Mouse (Mus musculus) MEL-GATA-1-ER (cell line): ENCODE measurements around the gene Daam2.

Experiments used
- DNase-seq: peaks from one replicate; pipeline ENCODE4 v3.0.0-alpha.2; 2012; ENCODE audit warnings: low read depth; ENCODE audit errors: extremely low read depth

Gene Daam2

DNA sequence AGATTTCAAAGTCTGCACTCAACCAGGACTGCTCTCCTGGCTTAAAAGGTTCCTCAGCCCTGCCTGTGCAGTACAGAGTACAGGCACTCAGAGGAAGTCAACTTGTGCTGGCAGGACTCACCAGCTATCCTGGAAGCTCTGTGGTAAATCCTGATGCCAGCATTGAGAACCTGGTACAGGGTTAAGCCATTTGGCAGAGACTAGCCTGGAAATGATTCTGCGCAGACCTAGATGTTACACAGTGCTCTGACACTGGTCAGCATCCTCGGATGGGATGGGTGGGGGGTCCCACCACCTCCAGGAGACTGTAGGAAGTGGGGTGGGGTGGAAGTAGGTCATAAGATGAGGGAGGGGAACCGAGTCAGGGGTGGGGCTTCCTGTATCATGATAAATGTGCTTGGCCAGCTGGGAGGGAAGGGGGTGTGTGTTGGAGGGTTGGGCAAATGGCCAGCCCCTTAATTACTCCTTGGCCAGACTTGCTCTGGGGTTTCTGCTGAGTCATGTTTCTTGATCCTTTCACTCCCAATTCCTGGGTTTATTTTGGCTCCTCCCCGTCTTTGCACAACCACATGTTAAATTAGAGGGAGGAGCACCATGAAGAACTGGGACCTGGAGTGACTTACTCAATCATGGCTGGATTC is 132.0 kb downstream of the Daam2 start:
- peak; percentile 73 for DNase-seq

DNA sequence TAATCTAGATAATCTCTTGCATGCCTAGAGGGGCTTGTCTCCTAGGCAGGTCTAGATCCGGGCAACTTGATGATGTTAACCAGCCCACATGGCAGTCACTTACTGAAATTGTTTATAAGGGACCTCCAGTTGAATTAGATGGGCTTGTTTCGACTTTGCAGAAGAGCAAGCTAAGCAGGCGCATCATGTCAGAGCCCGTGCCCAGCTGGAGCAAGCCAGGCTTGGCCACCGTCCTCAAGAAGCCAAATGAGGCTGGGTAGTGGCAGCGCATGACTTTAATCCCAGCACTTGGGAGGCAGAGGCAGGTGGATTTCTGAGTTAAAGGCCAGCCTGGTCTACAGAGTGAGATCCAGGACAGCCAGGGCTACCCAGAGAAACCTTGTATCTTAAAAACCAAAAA is 133.0 kb downstream of the Daam2 start:
- DNase-seq, result no peak

DNA sequence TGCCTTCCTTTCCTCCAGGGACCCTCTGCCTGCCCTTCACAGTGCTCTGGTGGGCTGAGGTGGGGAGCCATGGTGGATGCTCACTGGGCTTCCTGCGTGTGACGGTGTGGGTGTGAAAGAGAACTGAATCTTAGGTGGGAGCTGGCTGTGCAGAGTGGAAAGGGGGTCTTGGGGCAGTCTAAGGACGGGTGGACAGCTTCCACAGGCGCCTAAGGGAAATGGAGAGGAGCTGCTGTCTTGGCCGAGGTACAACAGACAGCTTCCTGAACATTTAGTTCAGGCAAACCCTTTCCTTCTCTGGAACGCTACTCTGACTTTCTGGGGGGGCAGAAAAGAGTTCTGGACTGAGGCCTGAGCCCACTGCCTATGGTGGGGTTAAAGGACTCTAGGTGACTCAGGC is 134.0 kb downstream of the Daam2 start:
- no peak for DNase-seq

DNA sequence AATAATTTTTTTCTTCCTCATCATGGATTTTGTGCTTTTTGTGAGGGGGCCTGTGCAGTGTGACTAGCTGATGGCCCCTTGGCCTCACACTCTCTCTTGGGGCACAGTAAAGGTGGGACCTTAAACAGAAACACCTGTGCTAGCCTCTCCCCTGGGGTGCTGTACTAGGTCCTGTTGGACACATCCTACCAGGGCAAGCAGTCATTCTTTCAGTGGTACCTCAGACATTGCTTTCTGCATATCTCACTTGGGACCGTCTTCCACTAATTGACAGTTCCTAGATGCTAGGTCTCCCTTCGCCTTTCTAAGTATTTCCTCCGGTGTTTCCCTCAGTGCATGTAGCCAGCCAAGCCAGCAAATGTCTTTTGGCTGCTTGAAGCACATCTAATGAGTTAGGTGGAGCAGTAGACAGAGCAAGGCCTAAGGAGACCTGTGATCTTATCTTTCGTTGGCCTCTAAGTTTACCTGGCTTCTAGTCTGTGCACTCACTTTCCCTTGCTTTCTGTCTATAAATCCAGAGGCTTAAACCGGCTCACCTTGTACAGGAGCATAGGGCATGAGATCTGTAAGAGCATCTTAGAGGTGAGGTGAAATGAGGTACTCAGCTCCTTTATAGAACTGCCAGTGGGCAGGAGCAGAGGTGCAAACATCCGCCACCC is 134.5 kb downstream of the Daam2 start:
- no peak for DNase-seq

DNA sequence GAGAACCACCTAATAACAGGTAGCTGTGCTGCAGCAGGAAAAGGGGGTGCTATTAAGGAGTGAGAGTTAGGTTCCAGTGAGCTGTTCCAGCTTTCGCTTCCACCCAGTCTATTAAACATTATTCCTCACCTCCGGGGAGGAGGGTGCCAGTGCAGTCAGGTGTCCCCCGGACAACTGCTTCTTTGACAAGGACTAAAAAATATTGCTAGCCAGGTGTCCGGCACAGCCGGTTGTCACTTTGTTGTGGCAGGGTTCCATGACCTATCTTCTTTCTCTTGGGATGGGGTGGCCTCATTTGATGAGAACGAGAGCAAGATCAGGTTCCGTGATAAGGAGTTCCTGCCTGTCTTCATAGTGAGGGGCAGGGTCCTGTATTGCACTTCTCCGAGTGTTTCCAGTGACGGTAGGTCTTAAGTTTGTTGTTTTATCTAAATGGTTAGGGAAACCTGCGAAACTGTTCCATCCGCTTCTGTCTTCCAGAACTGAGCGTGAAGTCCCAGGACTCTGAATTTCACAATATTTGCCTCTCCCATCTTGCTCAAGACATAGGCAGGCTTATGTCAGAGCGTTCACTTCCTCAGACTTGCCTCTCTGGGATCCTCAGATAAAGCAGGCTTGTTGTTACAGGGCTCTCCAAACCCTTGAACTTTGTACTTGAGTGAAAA is 135.3 kb downstream of the Daam2 start:
- DNase-seq, result peak; percentile 80

DNA sequence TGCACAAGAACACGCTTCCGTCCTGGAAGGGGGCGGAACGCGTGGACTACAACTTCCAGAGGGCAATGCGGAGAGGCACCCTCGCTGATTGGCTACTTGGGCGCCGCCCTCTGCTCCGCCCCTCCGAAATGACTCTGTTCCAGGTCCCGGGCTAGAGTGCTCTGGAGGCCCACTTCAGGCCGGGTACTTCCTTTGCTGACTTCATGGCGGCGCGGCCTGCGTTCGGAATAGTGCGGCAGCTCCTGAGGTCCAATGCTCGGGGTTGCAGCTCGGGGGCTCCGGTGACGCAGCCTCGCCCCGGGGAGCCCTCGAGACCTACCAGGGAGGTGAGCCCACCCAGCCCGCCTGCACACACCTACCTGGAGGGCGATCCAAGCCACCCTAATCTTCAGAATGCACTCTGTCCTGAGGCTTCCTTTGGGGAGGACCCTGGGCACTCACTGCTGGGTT is 135.9 kb downstream of the Daam2 start, which contains the start of gene Mocs1:
Gene Mocs1, plus strand, starts transcription at position 124 of the 450 bp plus-strand sequence.
- DNase-seq, result peak; percentile 87

DNA sequence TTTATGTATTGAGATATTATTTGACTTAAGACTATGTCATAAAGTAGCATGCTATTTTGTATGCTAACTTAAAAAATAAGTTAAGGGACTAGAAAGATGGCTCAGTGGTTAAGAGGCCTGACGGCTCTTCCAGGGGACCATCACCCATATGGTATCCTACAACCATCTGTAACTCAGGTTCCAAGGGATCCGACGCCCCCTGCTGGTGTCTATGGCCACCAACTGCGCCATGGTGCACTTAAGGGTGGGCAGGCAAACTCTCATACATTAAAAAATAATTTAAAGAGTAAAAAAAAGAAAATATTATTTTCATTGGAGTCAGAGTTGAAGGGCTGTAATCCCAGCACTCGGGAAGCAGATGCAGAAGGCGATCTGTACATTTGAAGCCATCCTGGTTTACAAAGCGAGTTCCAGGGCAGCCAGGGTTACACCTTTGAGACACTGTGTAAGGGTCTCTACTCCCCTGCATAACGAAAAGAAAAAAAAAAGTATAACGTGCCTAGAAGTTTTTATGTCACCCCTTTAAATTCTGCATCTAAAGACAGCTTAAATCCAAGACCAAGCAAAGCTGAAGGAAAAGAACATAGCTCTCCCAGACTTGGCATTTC is 136.4 kb downstream of the Daam2 start:
- peak; percentile 34 for DNase-seq

DNA sequence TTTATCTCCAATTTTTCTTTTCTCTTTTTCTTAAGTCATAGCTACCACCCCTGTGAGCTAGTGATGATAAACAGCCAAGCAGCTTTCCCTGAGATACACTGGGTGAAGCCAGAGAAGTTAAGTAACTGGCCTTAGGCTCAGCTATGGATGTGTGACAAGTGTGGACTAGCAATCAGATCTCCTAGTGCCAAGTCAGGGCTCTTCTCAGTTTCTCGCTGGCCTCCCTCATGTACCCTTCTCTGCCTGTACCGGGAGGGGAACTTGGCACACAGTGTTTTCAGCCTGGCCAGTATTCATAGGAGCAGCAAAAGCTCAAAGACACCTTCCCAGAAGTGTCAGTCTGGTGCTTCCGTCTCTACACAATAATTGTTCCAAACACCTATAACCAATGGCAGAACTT is 140.3 kb downstream of the Daam2 start:
- no peak for DNase-seq

DNA sequence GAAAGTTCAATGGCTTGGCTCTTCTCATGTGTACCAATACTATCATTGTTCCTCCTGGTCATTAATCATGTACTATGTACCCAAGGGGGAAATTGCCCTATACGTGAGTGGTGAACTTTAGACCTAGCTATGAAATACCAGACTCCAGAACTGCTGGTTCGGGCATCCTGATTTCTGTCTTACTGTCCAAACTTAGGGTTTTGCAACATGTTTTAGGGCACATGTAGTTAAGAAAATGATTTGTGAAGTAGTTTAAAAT is 141.1 kb downstream of the Daam2 start:
- no peak for DNase-seq

DNA sequence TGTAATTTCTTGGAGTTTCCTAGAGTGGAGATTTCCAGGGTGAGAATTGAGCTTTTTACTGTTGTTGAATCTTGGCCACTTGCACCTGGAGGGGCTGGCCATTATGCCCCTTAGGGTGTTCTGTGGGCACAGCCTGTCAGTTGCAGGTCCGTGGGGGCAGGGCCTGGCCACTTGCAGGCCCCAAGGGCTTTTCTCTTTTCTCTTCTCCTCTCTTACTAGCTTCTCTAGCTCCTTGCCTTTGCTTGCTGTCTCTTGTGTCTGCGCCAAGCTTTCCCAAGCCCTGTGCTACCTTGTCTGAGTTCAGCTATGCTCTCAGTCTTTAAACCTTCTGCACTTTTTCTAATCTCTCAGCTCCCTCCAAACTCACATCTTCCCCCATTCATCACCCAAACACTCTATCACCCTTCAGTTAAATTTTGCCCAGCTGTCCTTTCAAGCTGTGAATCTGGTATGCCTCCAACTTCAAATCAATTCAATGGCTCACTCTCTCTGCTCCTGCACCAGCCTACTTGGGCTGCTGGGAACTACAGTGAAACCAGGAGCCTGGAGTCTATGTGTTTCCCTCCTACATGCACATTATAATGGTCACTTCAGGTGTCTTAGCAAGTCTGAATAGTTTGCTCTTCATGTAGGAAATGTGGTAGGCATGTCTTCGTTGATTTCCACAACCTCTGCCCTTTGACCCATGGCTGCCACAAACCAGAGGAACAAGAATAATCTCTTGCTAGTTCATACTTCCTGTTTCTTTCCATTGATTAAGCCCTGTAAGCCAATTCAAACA is 141.7 kb downstream of the Daam2 start:
- no peak for DNase-seq

DNA sequence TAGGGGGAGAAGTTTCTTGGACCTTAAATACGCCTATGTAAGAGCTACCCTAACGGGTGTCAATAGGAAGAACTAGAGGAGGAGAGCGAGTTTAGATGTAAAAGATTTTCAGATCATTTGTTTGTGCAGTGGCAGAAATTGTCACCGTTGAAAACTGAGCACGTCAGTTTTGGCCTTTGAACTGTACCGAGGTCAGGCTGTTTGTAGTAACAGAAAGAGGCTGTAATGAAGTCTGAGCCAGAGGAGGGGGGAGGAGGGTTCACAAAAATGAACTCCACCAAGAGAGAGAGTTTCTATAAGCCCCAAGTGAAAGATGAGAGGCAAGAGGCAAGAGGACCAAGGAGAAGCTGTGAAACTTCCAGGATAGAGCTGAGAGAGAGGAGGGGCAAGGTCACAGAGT is 144.3 kb downstream of the Daam2 start:
- no peak for DNase-seq

DNA sequence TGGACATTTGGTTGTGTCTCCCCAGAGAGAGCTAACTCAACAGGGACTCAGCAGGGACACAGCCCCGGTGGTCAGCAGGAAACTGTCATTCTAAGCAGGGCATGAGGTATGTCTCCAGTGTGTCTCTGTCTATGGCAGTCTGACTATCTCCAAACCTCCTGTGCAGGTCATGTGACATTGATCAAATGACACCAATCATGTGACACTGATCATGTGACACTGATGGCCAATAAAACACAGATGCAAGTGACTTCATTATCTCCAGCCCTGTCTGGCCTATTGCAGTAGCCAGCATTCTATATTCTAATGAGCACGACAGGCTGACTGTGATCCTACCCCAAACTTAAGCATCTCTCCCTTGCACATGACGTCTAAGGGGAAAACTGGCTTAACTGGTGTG is 147.9 kb downstream of the Daam2 start:
- DNase-seq, result no peak

DNA sequence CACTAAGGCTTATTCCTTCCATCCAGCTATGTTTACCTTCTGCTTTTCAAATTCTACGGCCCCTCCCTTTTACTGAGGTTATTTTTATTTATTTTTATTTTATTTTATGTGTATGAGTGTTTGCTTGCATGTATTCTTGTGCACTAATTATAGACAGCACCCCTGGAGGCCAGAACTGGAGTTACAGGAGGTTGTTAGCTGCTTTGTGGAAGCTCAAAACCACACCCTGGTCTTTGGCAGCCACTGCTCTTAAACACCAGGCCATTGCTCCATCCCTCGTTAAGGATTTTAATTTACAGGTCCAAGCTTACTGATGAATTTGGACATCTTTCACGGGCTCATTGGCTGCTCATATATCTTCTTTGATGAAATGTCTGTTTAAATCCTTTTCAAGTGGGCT is 150.6 kb downstream of the Daam2 start:
- no peak for DNase-seq

DNA sequence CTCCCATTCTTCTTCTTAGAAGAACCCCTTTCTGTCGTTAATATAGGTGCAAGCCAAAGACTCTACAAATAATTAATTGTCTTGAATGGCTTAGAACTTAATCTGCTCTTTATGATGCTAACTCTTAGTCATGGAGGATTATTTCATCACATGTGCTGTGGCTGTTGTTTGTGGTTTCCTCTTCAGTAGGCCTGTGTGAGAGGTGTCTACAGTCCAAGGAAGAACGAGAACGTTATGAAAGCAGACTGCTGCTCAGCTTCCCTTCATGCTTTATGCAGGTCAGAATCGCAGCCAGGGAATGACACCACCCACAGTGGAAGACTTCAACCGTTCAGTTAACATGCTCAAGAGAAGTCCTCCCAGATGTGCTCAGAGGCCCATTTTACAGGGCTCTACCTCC is 151.2 kb downstream of the Daam2 start:
- DNase-seq, result no peak
